Mouse (Mus musculus) liver, embryonic 18 days (tissue): Measurements from ENCODE around the gene Hapln3. TPM values are rescaled to one million over a fixed set of nuclear protein-coding genes. Genes with fewer than 3 reads are reported as not detected.

Experiments used
- polyA plus RNA-seq: library from polyadenylated mRNA; depleted of rRNA; stranded (reverse); fragments of >200 nt; gene quantifications from 2 replicates; pipeline ENCODE4 v1.2.3, GENCODE M21; 2012; rRNA removed

The Hapln3 gene
- 0.05 and 0.06 TPM in 2 replicates for polyA plus RNA-seq

DNA sequence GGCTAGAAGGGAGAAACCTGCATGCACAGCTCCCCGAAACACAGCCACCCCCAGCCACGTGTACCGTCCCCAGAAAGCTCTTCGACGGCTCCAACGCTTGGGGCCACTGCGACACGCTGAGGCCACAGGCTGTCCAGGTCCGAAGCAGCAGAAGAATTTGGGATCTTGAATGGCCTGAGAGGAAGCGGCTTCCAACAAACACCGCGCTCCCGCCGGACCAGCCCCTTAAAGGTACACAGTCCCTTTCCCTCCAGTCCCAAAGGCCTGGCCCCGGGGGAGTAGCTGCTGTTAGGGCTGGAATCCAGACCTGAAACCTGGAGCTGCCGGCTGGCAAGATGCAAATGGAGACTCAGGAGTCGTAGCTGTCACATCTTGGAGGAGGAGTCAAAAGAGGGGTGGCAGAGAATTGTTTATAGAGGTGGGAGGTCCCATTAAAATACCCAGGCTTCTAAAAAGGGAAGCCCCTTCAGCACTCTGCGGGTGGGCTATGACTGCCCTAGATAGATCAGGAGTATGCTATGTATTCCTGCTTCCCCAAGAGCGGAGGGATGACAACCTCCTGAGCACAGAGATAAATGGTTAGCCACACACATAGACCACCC is at the start of gene Hapln3:
Gene Hapln3, minus strand, starts transcription at position 176 of the 602 bp plus-strand sequence.

DNA sequence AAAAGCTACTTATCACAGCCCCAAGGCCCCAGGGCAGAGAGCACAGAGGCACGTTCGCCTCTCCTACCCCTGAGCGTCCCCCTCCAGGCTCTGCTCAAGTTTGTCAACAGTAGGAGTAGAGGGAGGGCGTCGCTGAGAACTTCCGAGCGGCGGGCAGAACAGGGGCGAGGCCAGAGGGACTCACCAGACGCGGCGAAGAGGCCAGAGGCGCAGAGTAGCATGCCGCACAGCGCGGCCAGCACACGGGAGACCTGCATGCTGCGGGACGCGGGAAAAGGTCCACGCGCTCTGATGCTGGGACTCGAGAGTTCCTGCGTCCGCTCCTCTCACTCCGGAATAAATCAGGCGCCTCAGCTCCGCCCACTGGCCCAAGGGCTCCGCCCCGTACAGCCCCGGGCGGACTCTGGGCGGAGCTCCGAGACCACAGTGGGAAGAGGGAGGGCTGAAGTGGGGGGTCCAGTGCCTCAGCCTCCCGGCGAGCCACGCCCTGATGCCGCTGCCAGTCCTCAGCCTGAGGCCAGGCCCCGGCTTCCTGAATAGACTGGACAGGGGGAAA is 18.0 kb upstream of the Hapln3 start, which contains the start of gene Mfge8:
Gene Mfge8, minus strand, starts transcription at position 350 of the 556 bp plus-strand sequence.

Other genes with a start within 250 kb of the Hapln3 start
- 10.2 and 11.3 TPM in 2 replicates for gene Aen, start 235.2 kb downstream of the Hapln3 start, polyA plus RNA-seq
- gene Isg20, start 217.6 kb downstream of the Hapln3 start, polyA plus RNA-seq = 124 and 150 TPM in 2 replicates
- under 0.01 and 0.01 TPM in 2 replicates for gene Acan, start 77.5 kb downstream of the Hapln3 start, polyA plus RNA-seq
- 45.7 and 46.0 TPM in 2 replicates for gene Mfge8, start 18.0 kb upstream of the Hapln3 start, polyA plus RNA-seq
- 14.1 and 14.2 TPM in 2 replicates for gene Abhd2, start 142.2 kb upstream of the Hapln3 start, polyA plus RNA-seq